Mouse (Mus musculus) gastrocnemius, postnatal 36 days (tissue): Measurements from ENCODE around the gene S100a1. TPM values are rescaled to one million over a fixed set of nuclear protein-coding genes. Genes with fewer than 3 reads are reported as not detected.

Experiments used
- DNase-seq, 2 experiments: peaks; one replicate each; pipeline ENCODE4 v3.0.0; 2022
- intact Hi-C: fragments of 180-260 bp; cut with DNase I; formaldehyde crosslinking; loops from one replicate; pipeline ENCODE4 v1.15.1; 2025
- long read RNA-seq, 2 experiments: library from polyadenylated mRNA; stranded (forward); transcript quantifications; one replicate each; pipeline ENCODE4 v2.0.0; 2021
- total RNA-seq, 2 experiments: library from RNA; stranded (reverse); gene quantifications; 2 replicates each; pipeline ENCODE4 v1.2.3; 2021

S100a1 gene
- 100 to 1,000 TPM; 120 to 124 TPM for total RNA-seq
- long read RNA-seq, experiment 1, transcript S100a1-201 (3 exons, 677 nt): major isoform, 336 of 365 reads
- long read RNA-seq, experiment 1, partial matches to known transcripts: 20 of 365 reads
- long read RNA-seq, experiment 1, other reads (novel, unspliced or antisense): 8 of 365 reads
- long read RNA-seq, experiment 2, transcript S100a1-201 (3 exons, 677 nt): major isoform, 325 of 346 reads
- long read RNA-seq, experiment 2, partial matches to known transcripts: 14 of 346 reads
- long read RNA-seq, experiment 2, other reads (novel, unspliced or antisense): 7 of 346 reads

GRCm38 (mm10) chr3:90513796-90514590 lies at the start of gene S100a1, which contains the start of gene S100a13:
Gene S100a1 (minus strand): TSS chr3:90514392.
Gene S100a13 (plus strand): TSS chr3:90514435.
- intact Hi-C loops: no loop called here
- peak; percentile 67 to 76 for DNase-seq

DNA sequence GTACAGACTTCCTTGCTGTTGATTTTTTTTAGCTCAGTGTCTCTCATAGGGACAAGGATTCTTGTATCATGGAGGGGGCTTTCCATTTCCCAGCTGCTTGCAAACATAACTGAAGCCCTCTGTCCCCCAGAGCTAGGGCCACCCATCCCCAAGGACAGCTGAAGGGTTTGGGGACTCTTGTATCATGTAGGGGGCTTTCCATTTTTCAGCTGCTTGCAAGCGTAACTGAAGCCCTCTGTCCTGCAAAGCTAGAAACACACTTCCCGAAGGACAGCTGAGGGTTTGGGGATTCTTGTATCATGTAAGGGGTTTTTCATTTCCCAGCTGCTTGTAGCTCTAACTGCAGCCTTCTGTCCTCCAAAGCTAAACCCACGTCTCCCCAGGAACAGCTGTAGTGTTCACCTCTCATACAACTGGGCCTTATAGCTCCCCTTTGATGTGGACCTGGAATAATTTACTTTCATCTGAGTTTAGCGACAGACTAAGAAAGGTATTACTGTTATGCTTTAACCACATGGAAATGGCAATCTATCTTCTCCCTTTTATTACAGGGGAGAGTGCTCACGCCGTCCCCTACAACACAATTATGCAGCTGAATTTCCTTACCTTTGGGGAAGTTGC lies 45.9 kb upstream of the S100a1 start, which contains the start of gene S100a3:
Gene S100a3 (plus strand): TSS at position 571 of the 621 bp plus-strand sequence.
- no peak for DNase-seq
- intact Hi-C loops: no loop called here

GRCm38 (mm10) chr3:90555954-90556353 lies 41.8 kb upstream of the S100a1 start:
- no peak for DNase-seq
- intact Hi-C loops: no loop called here

DNA sequence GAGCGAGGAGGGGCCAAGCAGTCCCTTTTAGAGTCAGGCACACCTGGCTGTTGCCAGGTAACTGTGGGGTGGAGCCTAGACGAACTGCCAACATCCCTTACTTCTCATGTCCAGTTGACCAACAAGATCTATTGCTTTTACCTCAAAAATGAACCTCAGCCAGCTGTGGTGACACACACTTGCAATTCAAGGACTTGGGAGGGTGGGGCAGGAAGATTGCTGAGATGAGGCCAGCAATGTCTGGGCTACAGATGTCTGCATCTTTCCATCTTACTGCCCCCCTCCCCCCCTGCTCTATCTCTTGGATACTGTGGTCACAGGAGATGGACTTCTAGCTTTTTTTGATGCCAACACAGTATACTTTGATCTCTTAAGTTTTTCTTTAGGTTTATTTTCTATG lies 38.0 kb upstream of the S100a1 start:
- intact Hi-C loops: no loop called here
- no peak for DNase-seq

GRCm38 (mm10) chr3:90550421-90550790 lies 36.2 kb upstream of the S100a1 start:
- DNase-seq: no peak
- intact Hi-C loops: no loop called here

- DNase-seq: no peak
- intact Hi-C loops: no loop called here
Observed at GRCm38 (mm10) chr3:90549676-90550420, 35.7 kb upstream of the S100a1 start.

- intact Hi-C loops: loop anchor here (5.0 kb wide), 1 partner anchor 36 kb away; no protein-coding TSS in a partner anchor
- no peak for DNase-seq
Observed at GRCm38 (mm10) chr3:90540904-90541303, 26.7 kb upstream of the S100a1 start.

- no peak for DNase-seq
- intact Hi-C loops: no loop called here
Observed at GRCm38 (mm10) chr3:90537905-90538296, 23.7 kb upstream of the S100a1 start.

GRCm38 (mm10) chr3:90537141-90537904 lies 23.1 kb upstream of the S100a1 start, which contains the start of gene S100a16:
Gene S100a16 (plus strand): TSS chr3:90537254.
- peak; percentile 69 to 81 for DNase-seq
- intact Hi-C loops: no loop called here

GRCm38 (mm10) chr3:90535446-90535845 lies 21.3 kb upstream of the S100a1 start:
- no peak for DNase-seq
- intact Hi-C loops: no loop called here

- intact Hi-C loops: no loop called here
- DNase-seq: no peak
Observed at GRCm38 (mm10) chr3:90531713-90532112, 17.5 kb upstream of the S100a1 start.

DNA sequence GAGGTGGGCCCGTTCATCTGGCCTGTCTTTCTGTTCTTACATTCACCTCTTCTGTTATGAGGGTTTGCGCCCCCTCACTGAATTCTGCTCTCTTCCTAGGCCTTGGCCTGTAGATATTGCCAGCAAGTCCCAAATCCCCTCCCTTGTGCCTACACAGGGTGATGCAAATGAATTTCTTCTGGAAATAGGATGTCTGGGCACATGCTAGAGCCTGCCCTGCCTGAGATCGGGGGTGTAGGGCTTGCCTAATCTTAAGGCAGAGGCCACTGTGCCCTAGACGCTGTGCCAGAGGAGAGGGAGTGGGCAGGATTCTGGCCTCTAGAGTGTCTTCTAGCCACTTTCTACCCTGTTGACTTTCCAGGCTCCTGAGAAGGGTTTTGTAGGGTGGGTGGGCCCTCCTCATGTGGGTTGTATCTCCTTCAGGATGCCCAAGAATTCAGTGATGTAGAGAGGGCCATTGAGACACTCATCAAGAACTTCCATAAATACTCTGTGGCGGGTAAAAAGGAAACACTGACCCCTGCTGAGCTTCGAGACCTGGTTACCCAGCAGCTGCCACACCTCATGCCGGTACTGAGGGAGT lies 13.2 kb upstream of the S100a1 start:
- intact Hi-C loops: no loop called here
- DNase-seq: no peak

- intact Hi-C loops: no loop called here
- no peak for DNase-seq
Observed at GRCm38 (mm10) chr3:90526580-90526979, 12.4 kb upstream of the S100a1 start, which contains the start of gene S100a14. Gene S100a14 (plus strand): TSS chr3:90526856.

DNA sequence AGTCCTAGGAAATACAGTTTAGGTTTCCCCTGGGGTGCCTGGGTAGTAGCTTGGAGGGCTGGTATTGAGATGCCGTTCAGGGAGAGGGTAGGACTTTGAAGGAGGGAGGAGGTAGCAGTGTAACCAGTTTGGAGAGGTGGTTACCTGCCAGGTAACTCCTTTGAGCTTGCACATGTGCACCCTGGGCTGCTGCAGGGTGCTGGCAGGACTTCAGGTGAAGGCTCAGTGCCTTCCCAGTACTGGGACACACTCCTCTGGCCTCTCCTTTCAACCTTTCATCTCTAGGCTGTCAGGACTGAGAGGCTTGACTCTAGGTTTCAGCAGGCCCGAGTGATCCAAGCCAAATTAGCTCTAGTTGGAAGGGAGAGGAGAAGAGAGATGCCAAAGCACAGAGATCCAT lies 11.9 kb upstream of the S100a1 start:
- intact Hi-C loops: no loop called here
- DNase-seq: no peak

GRCm38 (mm10) chr3:90525421-90525820 lies 11.2 kb upstream of the S100a1 start:
- DNase-seq: peak in 1 of 2 experiments; percentile 43
- intact Hi-C loops: loop anchor here (2.0 kb wide), 1 partner anchor 89 kb away; no protein-coding TSS in a partner anchor

DNA sequence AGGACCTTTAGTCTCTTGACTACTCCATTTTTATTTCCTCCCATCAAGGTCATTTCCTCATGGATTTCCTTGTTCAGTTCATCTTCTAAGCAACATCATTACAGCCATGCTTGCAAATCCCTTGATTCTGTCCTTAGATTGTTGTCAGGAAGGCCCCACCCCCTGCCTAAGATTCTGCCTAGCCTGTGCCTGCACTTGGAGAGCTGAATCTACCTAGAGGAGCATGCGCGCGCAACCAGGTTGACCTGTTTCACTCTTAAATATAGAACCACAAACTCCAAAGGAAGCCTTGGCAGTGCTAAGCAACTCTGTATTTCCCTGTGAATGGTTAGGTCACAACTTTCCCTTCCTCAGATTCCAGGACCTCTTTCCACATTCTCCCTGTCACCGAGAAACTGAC lies 3.5 kb upstream of the S100a1 start:
- intact Hi-C loops: no loop called here
- no peak for DNase-seq

DNA sequence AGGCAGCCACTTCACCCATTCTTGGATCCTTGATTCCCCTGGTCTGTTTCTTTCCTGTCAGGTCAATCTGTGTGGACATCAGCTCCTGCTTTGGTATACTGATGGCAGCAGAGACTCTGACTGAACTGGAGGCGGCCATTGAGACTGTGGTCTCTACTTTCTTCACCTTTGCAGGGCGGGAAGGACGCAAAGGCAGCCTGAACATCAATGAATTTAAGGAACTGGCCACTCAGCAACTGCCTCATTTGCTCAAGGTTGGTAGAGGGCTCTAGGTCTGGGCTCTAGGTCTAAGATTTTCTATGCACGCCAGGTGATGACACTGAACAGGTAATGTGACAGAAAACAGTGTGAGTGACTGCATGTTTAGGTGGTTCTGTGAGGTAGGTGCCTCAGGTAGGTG lies 1.6 kb upstream of the S100a1 start:
- DNase-seq: no peak
- intact Hi-C loops: no loop called here

DNA sequence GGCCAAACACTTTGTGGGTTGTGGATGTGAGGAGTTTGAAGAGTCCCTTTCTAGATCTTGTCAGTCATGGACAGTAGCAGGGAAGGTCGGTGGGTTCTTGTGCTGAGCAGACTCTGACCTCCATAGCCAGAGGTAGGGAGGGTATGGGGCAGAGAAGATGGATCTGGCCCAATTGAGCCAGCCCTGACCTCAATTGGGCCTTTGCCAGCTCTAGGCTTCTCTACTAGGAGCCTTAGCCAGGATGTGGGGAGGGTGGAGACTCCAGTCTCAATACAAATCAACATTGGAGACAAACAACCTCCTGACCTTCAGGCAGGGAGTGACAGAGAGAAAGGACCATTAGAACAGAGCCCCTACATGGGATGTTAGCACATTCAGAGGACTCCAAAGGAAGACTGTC lies 1.1 kb upstream of the S100a1 start:
- peak; percentile 32 to 35 for DNase-seq
- intact Hi-C loops: no loop called here

DNA sequence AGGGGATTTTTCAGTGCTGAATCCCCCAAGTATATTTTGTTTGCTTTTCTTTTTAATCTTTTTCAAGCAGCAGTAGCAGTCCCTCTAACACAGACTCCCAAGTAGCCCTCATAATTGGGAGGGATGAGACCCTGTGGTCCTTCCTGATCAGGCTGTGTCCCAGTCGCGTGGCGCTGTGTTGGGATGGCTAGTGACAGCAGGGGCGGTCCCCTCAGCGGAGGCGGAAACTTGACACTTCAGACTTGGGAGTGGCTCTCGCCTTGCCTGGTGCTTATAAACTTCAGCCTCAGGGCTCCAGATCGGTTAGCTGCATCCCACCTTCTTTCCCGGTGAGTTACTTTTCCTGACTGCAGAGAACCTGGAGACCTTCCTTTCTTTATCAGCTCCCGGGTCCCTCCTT lies 499 bp upstream of the S100a1 start:
- intact Hi-C loops: no loop called here
- DNase-seq: peak; percentile 63 to 69
